In the genomic region with DNA sequence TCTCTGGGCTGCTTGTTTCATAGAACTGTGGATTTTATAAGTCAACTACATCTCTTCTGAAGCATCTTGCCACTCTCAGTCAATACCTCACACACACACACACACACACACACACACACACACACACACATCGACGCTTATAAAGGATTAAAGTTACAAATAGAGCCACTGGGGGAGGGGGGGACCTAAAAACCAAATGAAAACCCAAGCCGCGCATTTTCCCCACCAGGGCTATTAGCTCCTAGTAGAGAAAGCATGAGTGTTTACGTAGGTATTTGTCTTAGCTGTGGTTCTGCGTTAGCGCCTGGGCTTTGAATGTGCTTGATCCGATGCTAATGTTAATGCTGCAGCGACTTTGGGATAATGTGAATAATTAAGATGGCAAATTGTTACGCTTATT, we compare ENCODE assay signal across 31 mouse cellular contexts. TPM values are rescaled to one million over a fixed set of nuclear protein-coding genes. Genes with fewer than 3 reads are reported as not detected.
DNase-seq lines count a peak whose midpoint lies in the region; ATAC-seq and TF ChIP-seq lines count a peak whose summit lies in the region.
"Had no signal": no experiment of that assay in that cellular context is flagged by ENCODE, and none has a peak within 500 bp of the region (broad histone marks: within the 10 kb centered on the region; RNA-seq: fewer than 3 reads in every experiment).

No protein-coding gene starts in this region.

- intact Hi-C loops in left cerebral cortex, postnatal 36 days (cut with DNase I) = no loop called here

- no peaks in the 10 kb centered on the region for H3K9me3 ChIP-seq in forebrain, embryonic 13.5 days (replicated peaks)
- H3K9me3 ChIP-seq in forebrain, postnatal 0 days (ENCODE audit: low read length) = no peaks in the 10 kb centered on the region
- H3K9me3 ChIP-seq: embryonic facial prominence, embryonic 10.5 days; embryonic facial prominence, embryonic 15.5 days; forebrain, embryonic 15.5 days; G1E; hindbrain, embryonic 13.5 days; midbrain, embryonic 10.5 days had no signal

- no peak for DNase-seq in forebrain, postnatal 0 days
- DNase-seq in lung, adult 2 months = no peak
- no peak for DNase-seq in lung, postnatal 36 days
- DNase-seq in retina, postnatal 1 day = peak; percentile 25
- no peak for DNase-seq in retina, embryonic 14.5 days (ENCODE audit: low spot score)
- DNase-seq in left cerebral cortex, postnatal 36 days (ENCODE audit: low spot score in 2 of 2) = no peak
- DNase-seq: adrenal gland, adult 8-10 months; cerebellum, adult 8-10 months; cerebellum, postnatal 25 days; gastrocnemius, postnatal 14 days; heart, postnatal 36 days; kidney, adult 8-10 months; kidney, postnatal 4 days; left cerebral cortex, postnatal 4 days; liver; lung, embryonic 14.5 days; right cerebral cortex, postnatal 4 days; thymus, adult 2 months; thymus, postnatal 36 days had no signal

- no peak for TF ChIP-seq CTCF in forebrain, postnatal 0 days (IDR thresholded peaks at IDR 0.05; ENCODE audit: low read depth)
- TF ChIP-seq CTCF in lung, adult 2 months (IDR thresholded peaks at IDR 0.05; ENCODE audit: insufficient read depth, low read length) = no peak

- TF ChIP-seq POLR2A in lung, adult 2 months (IDR thresholded peaks at IDR 0.05; ENCODE audit: borderline replicate concordance, extremely low read depth, low read depth, low read length) = no peak

- H3K36me3 ChIP-seq in forebrain, embryonic 13.5 days (ENCODE audit: poor library complexity, severe bottlenecking) = no peaks in the 10 kb centered on the region
- H3K36me3 ChIP-seq in forebrain, postnatal 0 days (ENCODE audit: insufficient read depth) = no peaks in the 10 kb centered on the region
- H3K36me3 ChIP-seq: embryonic facial prominence, embryonic 10.5 days; embryonic facial prominence, embryonic 15.5 days; forebrain, embryonic 15.5 days; G1E; hindbrain, embryonic 13.5 days; midbrain, embryonic 10.5 days had no signal

- 20% methylated on average over 10 of the region's 10 CpGs for WGBS in forebrain, embryonic 13.5 days
- WGBS in forebrain, postnatal 0 days = 15% methylated on average over 10 of the region's 10 CpGs
- WGBS in lung, adult 2 months = 40% methylated on average over 10 of the region's 10 CpGs

- H3K9ac ChIP-seq in forebrain, embryonic 13.5 days = no peak overlapping the region
- no peak overlapping the region for H3K9ac ChIP-seq in forebrain, postnatal 0 days
- H3K9ac ChIP-seq: embryonic facial prominence, embryonic 15.5 days; forebrain, embryonic 15.5 days; hindbrain, embryonic 13.5 days; liver, embryonic 14.5 days; lung, embryonic 14.5 days had no signal

- no peak overlapping the region for H3K4me3 ChIP-seq in forebrain, embryonic 13.5 days
- H3K4me3 ChIP-seq in forebrain, postnatal 0 days (ENCODE audit: low read depth, low read length) = no peak overlapping the region
- H3K4me3 ChIP-seq in lung, adult 2 months (replicated peaks; ENCODE audit: extremely low read depth, low read depth, low read length) = peak overlapping the region; percentile 24
- H3K4me3 ChIP-seq: embryonic facial prominence, embryonic 10.5 days; embryonic facial prominence, embryonic 15.5 days; forebrain, embryonic 15.5 days; hindbrain, embryonic 13.5 days; midbrain, embryonic 10.5 days; myocyte had no signal

- H3K27ac ChIP-seq in forebrain, embryonic 13.5 days = no peak overlapping the region
- no peak overlapping the region for H3K27ac ChIP-seq in forebrain, postnatal 0 days (ENCODE audit: low read depth, low read length)
- H3K27ac ChIP-seq: embryonic facial prominence, embryonic 10.5 days; embryonic facial prominence, embryonic 15.5 days; forebrain, embryonic 15.5 days; hindbrain, embryonic 13.5 days; kidney, postnatal 0 days; liver, embryonic 14.5 days; midbrain, embryonic 10.5 days; stomach, postnatal 0 days had no signal

- H3K27me3 ChIP-seq in forebrain, embryonic 13.5 days = peaks cover 7% of the 10 kb centered on the region
- no peaks in the 10 kb centered on the region; the same call in 1 of the 2 replicates for H3K27me3 ChIP-seq in forebrain, postnatal 0 days (ENCODE audit: insufficient read depth, low read length)
- H3K27me3 ChIP-seq: embryonic facial prominence, embryonic 15.5 days had no signal

- ATAC-seq in forebrain, embryonic 13.5 days = no peak
- ATAC-seq in forebrain, postnatal 0 days = no peak
- ATAC-seq: forebrain, embryonic 15.5 days had no signal

- H3K4me2 ChIP-seq in forebrain, embryonic 13.5 days = 0 out of 2 replicates have a peak overlapping the region, but pooled peaks have one; percentile 4
- no peak overlapping the region for H3K4me2 ChIP-seq in forebrain, postnatal 0 days (ENCODE audit: low read depth)
- H3K4me2 ChIP-seq: embryonic facial prominence, embryonic 15.5 days; forebrain, embryonic 15.5 days; heart, embryonic 11.5 days; hindbrain, embryonic 13.5 days; lung, embryonic 14.5 days had no signal

- peaks cover 10% of the 10 kb centered on the region for H3K4me1 ChIP-seq in forebrain, embryonic 13.5 days
- H3K4me1 ChIP-seq in forebrain, postnatal 0 days (ENCODE audit: insufficient read depth) = peaks cover 7% of the 10 kb centered on the region; the same call in 1 of the 2 replicates
- H3K4me1 ChIP-seq in lung, adult 2 months (ENCODE audit: control insufficient read depth, insufficient read depth, low read length) = peaks cover 3% of the 10 kb centered on the region; the same call in 1 of the 2 replicates

RNA-seq across cellular contexts. Expression of a gene that starts 4.7 kb away (rescaled TPM):
- polyA plus RNA-seq in forebrain, embryonic 13.5 days (2015; fragmentation: Nextera tagmentation; extraction: Ambion mirVana) = 17.6 and 21.0 TPM in 2 replicates
- 6.2 and 8.9 TPM in 2 replicates for total RNA-seq in forebrain, postnatal 0 days (2014; rRNA removed)
- polyA plus RNA-seq in forebrain, postnatal 0 days (2015; fragmentation: Nextera tagmentation; extraction: Ambion mirVana) = 8.8 and 10.2 TPM in 2 replicates
- polyA plus RNA-seq in lung, adult 2 months (2012; rRNA removed) = 7.0 and 13.8 TPM in 2 replicates
- 1 to 10 TPM; 7.8 to 9.9 TPM for total RNA-seq in left cerebral cortex, postnatal 36 days (2021)
- polyA plus RNA-seq: G1E had no signal
